Mouse (Mus musculus) liver, postnatal 0 days (tissue): ENCODE data around the gene Eepd1.

Experiments
- CTCF ChIP-seq: sonication (generic); IDR thresholded peaks from 2 replicates; pipeline ENCODE4 v1.5.1; 2016; ENCODE audit warnings: antibody characterized with exemption, low read depth
- EP300 ChIP-seq: IDR thresholded peaks from 2 replicates; pipeline ENCODE4 v1.6.1; 2016; ENCODE audit warnings: antibody characterized with exemption, low read depth, mild to moderate bottlenecking

DNA sequence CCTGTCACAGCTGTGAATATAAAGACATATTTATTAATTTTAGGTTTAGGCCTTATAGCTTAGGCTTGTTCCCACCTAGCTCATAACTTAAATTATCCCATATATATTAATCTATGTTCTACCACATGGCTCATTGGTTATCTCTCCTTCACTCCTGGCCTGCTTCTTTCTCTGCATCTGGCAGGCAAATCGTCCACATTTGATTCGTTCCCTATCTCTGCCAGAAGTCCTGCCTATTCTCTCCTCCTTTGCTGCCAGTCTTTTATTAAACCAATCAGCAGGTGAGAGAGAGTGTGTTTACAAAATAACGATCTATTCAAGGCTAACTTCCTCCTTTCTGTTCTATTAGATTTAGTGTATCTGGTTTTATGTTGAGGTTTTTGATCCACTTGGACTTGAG lies 77.5 kb downstream of the Eepd1 start:
- TF ChIP-seq CTCF (no peak), EP300 (no peak)
